Mouse (Mus musculus): Measurements from ENCODE around the gene Dnaaf1.

DNA sequence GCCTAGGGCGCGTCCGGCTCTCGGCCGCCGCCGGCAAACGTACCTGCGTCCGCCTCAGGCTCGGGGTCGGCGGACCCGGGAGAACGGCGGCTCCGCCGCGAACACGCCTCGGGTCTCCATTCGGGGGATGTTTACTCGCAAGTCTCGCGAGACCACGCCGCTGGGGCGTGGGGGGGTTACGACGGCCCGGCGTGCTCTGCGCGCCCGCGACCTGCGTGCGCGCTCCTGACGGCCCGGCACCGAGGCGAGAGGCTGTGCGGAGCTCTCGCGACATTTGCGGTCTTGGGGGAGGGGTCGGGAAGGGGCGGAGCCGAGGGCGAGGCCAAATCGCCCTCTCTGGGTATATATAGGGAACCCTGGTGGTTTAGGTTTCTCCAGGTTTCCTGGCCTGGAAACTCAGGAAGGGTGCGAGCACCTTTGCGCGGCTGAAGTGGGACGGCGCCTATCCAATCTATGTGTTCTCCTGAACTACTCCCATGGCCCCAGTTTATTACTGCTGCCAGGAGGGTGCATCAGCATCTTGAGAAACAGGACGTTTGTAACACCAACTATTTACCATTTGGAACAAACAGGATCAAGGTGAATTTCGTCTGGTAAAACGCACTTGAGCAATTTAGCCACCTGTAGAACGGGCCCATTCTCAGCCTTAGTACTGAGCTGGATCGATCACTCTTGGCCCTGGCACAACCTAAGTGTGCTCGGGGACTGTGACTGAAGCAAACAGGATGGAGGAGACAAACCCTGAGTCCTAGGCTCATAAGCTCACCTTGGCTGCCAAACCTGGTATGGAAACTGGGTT is 16.2 kb upstream of the Dnaaf1 start, which contains the start of gene Mbtps1:
- 0 out of 2 replicates have a peak, but pooled peaks have one; percentile 44 for TF ChIP-seq POLR2A (IDR thresholded peaks at IDR 0.05; ENCODE audit: borderline replicate concordance, control insufficient read depth, low read depth, low read length)
- no peak for TF ChIP-seq CTCF (IDR thresholded peaks at IDR 0.05; ENCODE audit: control insufficient read depth, insufficient read depth, low read length)

Measured in bone marrow, adult 2 months (tissue).